Mouse (Mus musculus) kidney, adult 8-10 months (tissue): ENCODE data around the gene Gm11444.

Experiments
- DNase-seq, 2 experiments: peaks; one replicate each; pipeline ENCODE4 v3.0.0; 2022

Gene Gm11444

DNA sequence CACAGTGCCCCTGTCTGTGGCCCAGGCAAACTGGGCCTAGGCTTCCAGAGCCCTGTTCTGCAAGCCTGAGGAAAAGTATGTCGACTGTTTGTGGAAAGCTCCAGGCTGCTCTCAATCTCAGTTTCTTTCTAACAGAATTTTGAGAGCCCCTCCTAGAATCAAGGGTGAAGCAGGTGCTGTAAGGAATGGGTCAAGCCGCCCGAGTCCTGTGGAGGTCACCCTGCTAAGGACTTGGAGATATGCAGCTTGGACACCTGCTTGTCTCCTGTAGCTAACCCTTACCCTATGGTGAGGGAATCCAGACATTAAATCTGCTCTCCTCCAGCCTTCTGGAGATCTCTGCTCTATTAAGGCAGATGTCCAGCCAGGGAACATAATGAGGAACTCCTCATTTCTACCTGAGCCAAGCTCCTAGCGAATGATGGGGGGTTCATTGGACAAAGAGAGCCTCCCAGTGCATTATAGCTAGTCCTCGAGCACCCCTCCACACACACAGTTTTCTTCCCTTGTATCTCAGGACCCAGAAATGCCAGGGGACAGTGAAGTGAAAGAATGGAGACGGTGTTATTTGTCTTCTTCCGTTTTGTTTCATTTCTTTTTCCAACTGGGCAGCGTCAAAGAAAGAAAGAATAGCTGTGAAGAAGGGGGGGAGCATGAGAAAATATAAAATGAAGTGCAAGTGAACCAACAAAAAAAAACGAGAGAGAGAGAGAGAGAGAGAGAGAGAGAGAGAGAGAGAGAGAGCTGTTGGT is 15.0 kb downstream of the Gm11444 start:
- DNase-seq: no peak

DNA sequence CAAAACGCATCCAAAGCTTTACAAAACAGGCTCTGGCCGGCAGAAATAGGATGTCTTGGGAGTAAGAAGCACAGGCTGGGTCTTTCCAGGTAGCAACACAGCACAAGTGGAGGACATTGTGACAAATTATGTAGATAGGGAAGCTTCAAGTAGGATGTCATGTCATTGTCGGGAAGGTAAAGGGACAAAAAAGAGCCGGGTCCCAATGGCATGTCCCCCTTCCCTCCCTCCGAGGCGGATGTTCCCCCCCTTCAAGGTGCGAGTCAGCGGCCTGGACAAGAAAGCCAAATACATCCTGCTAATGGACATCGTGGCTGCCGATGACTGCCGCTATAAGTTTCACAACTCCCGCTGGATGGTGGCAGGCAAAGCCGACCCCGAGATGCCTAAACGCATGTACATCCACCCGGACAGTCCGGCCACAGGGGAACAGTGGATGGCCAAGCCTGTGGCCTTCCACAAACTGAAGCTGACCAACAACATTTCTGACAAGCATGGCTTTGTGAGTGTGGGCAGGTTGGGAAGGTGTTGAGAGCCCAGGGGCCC is 15.7 kb downstream of the Gm11444 start:
- no peak for DNase-seq

DNA sequence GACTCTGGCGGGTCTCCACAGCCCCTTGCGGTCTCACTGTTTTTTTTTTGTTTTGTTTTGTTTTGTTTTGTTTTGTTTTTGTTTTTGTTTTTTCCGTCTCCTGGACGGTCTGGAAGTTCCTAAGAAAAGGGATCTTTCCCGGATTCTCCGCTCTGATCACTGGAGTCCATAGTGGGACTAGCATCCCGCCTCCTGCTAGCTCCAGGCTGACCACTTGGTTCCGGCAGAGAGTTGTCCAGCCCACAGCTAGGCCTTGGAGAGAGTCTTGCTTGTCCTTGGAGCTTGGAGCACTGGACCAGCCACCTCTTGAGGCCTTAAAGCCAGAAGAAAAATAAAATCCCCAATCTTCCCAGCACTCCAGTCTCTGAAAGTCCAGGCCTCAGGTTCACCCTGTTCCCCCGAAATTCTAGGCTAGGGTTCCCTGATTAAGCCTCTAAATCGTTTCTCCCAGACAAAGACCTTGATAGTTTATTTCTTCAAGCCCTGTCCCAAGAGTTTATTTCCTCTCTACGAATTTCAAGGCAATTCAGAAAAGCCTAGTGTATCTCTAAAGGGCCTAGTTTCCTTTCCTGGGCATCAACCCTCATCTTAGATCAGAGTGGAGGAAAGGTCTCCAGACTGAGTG is 16.3 kb downstream of the Gm11444 start:
- no peak for DNase-seq

DNA sequence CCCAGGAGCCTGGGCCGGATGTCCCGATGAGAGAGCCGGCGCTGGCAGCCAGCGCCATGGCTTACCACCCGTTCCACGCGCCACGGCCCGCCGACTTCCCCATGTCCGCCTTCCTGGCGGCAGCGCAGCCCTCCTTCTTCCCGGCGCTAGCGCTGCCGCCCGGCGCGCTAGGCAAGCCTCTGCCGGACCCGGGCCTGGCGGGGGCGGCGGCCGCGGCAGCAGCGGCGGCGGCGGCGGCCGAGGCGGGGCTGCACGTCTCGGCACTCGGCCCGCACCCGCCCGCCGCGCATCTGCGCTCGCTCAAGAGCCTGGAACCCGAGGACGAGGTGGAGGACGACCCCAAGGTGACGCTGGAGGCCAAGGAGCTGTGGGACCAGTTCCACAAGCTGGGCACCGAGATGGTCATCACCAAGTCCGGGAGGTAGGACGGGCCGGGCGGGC is 17.0 kb downstream of the Gm11444 start:
- no peak for DNase-seq

DNA sequence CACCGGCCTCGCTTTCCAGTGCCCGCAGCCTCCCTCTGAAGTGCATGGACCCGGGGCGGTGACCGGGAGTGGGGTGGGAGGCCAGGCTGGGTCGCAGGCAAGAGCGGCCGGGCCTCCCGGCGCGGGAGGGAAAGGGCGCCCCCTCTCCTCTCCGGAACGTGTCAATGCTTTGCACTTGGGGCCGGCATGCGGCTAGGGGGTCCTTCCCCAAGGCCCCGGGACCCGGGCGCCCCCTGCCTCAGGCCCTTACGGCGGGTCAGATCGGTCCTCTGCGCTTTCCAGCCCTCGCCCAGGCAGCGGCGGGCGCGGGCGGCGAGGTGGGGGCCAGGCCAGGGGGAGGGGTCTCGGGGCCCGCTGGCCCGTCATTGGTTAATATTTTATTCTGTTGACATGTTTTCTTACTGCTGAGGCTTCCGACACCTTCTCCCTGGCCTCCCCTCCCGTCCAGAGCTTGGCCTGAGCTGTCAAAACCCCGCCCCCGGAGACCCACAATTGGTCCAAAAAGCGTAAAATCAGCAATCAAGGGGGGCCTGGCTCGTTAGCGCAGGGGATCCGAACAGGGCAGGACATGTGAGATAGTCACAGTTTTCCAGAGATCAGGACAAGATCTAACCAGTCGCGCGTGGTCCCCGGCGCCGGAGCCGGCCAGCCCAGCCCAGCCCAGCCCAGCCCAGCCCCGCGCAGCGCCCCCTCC is 17.8 kb downstream of the Gm11444 start, which contains the start of gene Tbx2:
Tbx2 (plus strand) TSS at position 321 of the 694 bp plus-strand sequence.
- DNase-seq: peak; percentile 94 to 96

DNA sequence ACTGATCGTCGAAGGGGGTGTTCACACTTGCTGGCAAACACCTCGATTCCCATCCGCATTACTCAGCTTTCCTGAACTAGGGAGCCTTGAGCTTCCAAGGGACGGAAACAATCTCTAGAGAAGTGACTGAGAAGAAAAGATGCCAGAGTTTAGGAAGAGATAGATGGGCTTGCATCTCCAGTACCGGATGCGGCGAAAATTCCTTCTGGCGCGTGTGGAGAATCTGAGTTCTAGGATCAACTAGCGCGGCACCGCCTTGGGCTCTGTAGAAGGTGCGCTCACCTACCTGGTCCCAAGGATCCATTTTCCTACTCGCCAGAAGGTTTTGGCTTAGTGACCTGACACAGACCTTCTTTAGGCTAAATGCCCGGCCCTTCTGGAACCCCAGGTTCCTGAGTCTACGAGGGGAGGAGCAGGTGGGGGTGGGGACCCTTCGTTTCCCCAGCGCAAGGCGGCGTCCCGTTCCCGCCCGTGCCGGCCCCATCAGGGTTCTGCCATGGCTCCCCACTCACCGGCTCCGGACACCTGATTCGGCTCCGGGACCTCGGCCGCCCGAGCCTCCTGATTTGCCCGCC is 18.4 kb downstream of the Gm11444 start:
- DNase-seq: peak in 1 of 2 experiments; percentile 36

DNA sequence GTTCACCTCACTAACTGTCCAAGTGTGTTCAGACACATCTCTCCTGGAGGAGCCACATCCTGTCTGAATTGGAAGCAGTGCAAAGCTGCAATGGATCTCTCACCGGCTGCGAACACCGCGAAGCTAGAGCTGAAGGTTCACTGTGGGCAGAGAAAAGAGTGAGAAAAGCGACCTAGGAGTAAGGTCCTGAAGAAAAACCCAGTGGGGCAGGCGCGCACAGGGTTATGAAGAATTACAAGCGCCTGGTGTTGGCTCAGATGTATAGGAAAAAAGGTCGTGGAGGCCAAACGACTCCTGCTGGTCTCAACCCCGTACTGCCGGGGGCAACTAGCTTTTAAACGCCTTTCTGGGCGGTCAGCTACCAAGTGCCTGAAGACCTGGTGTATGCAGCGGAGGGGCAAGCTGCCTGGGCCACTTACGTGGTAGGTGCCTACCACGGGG is 19.2 kb downstream of the Gm11444 start:
- DNase-seq: no peak

DNA sequence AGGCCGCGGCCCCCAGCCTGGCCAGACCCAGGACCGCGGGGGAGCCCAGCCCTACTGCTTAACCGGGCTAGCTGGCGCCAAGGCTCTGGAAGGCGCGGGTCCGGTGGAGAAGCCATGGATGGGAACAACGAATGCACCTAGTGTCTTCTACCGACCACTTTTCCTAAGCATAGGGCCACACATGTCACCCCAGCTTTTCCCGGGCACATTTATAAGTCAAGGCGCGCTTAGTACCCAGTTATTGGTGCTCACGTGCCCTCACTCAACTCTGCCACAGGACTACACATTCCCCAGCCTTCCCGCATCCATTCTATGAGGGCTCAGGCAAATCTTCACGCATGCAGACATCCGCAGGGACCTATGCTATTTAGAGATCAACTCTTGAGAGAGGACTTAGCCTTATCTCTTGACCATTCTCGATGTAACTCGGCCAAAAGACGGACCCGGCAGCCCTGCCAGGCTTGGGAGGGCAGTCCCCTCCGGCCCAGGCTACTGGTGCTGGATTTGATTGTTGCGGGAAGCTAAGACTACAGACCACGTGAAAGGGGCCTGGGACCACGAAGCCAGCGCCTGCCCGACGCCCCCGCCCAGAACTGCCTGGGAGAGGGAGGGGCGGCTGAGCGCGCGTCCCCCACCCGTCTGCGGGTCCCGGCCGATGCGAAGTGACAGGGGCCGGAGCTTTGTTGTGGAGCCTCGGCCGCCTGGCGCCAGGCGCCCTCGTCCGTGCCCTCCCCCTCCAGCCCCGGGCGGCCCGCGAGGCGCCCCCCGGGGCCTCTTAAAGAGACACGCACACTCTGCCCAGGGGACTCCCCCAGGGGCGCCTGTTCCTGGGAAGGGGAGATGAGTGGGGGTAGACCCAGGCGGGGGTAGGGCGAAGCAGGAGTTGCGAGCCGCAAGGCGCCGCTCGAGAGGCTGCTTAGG is 20.4 kb downstream of the Gm11444 start:
- no peak for DNase-seq

DNA sequence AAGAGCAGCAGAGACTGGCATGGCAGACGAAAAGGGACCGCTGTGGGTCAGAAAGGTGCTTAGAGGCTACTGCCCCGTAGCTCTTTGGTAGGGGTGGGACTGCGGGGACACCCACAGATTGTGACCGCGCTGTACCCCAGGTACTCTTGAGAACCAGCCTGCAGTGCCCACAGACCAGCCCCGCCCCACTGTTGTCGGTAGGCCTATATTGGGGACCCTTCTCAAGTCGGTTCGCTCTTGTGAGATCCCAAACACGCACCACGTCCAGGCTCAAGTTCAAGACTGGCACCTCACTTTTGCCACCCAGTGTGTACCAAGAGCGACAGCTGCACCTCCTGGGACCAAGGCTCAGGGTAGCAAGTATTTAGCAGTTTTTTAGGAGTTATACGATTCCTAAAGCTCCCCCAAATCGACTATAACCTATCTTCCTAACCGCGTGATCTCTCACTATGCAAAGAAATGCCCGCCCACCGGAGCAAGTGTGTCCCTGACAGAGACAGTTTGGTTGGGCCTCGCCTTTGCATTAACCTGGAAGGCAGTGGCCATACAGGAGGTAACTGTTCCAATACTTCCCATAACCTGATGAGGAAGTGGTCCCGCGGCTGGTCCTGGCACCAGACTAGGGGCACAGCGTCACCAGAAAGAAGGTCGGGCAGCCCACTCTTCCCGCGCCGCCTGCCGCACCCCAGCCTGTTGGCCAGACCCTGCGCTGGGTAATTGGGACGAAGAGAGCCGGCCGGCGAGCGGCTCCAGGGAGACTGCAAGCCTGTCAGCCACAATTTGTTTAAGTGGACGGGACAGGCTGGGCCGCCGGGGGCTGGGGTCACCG is 21.2 kb downstream of the Gm11444 start:
- DNase-seq: no peak

DNA sequence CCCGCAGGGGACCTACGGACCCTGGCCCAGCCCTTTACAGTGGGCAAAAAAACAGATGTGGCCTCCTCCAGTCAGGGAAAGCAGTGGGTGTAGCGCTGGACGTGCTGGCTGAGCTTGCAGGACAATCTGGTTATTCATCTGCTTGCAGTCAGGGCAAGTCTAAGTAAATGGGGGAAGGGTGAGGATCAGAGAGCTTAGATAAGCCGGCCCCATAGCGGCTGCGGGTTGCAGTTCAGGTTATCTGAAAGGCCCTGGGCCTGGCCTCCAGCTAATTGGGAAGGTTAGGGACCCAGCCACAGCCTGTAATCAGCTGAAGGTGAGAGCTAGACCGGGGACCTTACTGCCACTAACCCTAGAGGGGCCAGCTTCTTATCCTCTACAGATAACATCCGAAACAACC is 22.8 kb downstream of the Gm11444 start:
- peak; percentile 59 to 71 for DNase-seq

DNA sequence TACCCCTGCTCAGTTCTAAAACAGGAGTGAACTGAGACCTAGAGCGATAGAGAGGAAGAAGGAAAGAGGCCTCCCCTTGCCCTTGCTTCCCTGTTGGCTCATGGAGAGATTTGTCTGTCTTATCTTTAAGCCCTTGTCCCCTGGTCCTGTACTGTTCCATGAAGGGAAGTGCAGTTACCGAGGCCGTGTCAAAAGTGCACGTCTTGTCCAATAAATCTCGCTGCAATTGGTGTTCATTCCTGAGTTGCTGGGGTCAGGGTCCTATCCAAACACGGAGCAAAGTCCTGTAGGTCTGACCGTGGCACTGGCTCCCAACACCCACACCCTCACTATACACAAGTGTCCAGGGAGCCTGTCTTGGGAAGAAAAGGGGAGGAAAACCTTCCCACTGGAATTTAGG is 24.3 kb downstream of the Gm11444 start:
- peak; percentile 74 to 81 for DNase-seq

DNA sequence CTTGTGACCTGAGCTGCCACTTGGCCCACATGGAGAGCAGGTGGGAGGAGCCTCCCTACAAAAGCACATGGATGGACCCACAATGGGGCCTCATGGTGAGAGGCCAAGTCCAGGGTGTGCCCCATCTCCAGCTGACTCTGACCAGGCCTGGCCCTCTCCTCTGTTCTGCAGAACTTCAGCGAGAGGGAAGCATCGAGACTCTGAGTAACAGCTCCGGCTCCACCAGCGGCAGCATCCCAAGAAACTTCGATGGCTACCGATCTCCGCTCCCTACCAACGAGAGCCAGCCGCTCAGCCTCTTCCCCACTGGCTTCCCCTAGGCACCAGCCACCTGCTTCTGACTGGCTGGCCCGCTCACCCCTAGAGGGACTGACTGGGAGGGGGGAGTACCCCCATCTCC is 25.1 kb downstream of the Gm11444 start:
- DNase-seq: no peak

DNA sequence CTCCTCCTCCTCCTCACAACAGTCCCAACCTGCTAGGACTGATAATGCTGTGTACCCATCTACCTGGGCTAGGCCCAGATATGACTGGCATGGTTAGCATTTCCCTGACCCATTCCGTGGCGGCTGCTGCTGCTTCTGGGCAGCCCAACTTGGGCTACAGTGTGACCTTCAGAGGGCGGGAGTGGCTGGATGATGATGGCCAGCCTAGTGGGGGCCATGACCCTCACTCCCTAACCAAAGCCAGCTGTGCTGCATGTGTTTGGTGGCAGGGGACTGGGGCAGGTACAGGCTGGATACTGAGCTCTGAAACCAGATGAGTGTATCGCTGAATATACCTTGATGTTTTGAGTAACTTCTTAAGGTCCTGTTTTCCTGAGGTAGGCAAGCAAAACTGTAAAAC is 26.3 kb downstream of the Gm11444 start:
- no peak for DNase-seq

DNA sequence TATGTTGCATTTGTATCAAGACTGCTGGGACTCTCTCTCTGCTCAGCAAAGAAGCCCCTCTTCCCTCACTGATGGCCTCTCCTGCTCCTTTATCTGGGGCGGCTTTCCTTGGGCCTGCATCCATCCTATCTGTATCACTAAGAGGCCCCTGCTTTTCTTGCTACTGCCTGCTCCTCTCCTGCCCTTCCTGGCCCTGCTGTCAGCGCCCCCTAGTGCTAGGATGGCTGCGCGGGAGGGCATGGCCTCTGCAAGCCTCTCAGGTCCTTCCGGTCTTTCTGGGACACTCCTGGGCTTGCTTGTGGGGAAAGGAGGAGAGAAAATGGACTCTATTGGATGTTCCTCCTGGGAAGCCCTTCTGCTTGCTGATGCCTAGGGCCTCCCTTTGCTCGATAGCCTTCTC is 27.0 kb downstream of the Gm11444 start:
- DNase-seq: peak; percentile 75 to 86

DNA sequence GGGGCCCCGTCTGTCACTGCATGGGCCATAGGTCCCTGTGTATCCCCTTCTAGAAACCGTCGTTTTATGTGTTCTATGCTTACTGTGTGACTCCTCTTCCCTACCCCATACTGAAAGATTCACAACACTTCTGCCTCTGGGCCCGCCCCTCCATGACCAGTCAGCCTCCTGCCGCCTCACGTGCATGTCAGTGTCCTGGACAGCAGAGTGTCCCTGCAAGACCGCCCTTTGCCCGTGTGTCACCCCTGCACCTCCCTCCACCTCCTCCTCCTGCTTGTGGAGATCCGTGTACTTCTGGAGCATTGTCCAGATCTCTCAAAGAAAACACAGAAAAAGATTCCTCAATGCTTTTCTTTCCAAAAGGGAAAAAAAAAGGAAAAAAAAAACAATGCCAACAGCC is 28.5 kb downstream of the Gm11444 start:
- peak in 1 of 2 experiments; percentile 53 for DNase-seq

DNA sequence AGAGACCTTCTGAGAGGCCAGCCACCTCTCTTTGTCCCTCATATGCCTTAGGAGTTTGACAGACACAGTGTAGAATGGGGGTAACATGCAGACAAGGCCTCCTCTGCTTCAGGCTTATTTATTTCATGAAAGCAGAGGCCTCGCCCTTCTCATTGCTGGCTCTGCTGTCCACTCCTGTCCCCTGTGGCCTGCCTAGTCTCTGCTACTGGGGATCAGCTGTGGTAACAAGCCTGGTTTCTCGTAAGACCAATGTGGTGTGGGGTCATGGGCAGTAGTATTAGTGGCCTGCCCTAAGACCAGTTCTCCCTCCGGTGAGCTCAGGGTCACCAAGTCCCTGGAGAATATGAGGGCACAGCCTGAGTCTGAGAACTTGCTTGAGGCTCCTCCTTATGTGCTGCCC is 29.2 kb downstream of the Gm11444 start:
- no peak for DNase-seq

DNA sequence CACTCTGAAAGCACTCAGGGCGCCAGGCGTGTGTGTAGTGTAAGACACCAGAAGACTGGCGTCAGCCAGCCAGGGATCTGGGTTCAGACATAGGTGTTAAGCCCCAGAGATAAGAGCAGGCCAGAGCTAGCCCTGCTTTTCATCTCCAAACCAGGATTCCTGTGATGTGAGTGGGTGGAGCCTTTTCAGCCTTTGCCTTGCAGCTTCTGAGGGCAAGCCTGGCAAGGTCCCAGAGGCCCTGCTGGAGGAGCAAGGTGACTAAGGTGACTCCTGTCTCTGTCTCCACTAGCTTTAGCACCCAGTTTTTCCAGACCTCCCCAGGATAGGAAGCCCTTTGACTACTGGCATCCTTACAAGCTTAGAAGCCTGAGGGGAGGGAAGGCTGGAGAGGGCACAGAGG is 31.7 kb downstream of the Gm11444 start:
- peak in 1 of 2 experiments; percentile 58 for DNase-seq

DNA sequence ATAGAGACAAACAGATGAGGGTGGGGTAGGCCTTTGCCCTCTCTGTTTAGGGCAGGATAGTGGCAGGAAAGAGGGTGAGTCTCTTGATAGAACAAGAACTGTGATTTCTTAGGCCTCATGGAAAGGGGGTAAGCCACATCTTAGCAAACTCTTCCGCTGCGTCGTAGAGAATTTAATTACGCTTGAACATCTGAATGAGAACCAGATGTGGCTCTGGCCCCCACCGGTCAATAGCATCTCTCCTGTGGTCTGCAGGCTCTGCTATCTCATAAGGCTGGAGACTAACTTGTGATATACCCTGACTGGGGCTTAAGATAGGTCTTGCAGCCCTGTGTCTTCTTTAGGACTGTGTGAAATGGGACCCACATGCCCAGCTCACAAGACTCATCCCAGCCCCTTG is 33.7 kb downstream of the Gm11444 start:
- no peak for DNase-seq

DNA sequence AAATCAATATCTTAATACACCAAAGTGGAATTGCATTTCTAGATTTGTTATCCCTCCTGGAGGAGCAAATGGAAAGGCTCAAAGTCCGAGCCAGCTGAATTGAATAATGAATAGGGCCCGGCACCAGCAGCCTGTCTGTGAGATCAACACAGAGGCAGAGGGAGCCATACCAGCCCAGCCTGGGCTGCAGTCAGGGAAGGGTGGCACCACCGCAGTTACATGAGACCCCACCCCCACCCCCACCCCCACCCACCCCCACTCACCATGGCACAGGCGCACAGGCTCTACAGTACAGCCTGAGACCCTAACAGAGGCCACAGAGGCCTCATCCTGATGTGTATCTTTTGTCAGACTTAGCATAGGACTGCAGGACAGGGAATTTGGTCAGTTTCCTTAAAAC is 35.5 kb downstream of the Gm11444 start:
- DNase-seq: no peak

DNA sequence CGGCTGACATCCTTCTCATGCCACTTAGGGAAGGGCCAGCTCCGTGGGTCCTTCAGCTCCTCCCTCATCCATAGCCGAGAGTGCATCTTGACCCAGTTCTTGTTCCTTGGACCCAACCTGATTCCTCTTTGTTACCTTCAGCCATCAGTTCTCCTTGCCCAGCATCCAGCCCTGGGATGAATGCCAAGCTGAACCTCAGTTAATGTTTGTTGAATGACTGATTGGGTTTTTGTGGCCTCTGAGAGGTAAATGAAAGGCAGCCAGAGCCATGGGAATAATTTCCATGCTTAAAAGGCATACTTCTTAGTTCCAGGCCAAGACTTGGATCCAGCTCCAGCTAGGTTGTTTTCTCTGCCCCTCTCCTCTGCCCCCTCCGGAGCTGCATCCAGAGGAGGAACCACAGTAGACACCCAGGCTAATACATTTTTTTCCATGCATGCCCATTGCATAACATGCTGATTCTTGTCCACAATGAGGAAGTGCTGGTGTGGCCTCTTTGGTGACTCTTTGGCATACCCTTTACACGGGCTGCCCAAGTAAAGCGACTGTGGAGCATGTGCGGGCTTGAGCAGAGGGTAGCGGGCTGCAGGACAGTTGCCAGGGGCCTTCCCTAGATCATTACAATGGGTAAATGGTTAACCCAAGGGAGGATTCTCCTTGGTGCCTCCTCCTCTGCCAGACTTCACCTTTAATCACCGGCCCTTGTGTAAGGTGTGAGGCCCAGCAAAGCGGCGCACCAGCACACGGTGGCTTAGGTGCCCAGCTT is 37.7 kb downstream of the Gm11444 start:
- peak; percentile 91 to 92 for DNase-seq
